Mouse (Mus musculus): ENCODE measurements around the gene Kcne1.

Kcne1 gene

GRCm38 (mm10) chr16:92359229-92359628, at the start of gene Kcne1:
Gene Kcne1, minus strand, starts transcription at chr16:92359468.
- no peak for DNase-seq (ENCODE audit: extremely low spot score)

- no peak for DNase-seq (ENCODE audit: extremely low spot score)
Observed at GRCm38 (mm10) chr16:92407883-92408282, 48.6 kb upstream of the Kcne1 start.

- DNase-seq (ENCODE audit: extremely low spot score) = no peak
Observed at GRCm38 (mm10) chr16:92404141-92404540, 44.9 kb upstream of the Kcne1 start.

- DNase-seq (ENCODE audit: extremely low spot score) = no peak
Observed at GRCm38 (mm10) chr16:92403069-92403468, 43.8 kb upstream of the Kcne1 start.

GRCm38 (mm10) chr16:92402216-92402615, 42.9 kb upstream of the Kcne1 start:
- no peak for DNase-seq (ENCODE audit: extremely low spot score)

- no peak for DNase-seq (ENCODE audit: extremely low spot score)
Observed at GRCm38 (mm10) chr16:92401206-92401605, 41.9 kb upstream of the Kcne1 start.

GRCm38 (mm10) chr16:92399490-92400458, 40.5 kb upstream of the Kcne1 start:
- DNase-seq (ENCODE audit: extremely low spot score) = peak; percentile 87

GRCm38 (mm10) chr16:92398574-92399118, 39.4 kb upstream of the Kcne1 start:
- DNase-seq (ENCODE audit: extremely low spot score) = peak; percentile 26

- DNase-seq (ENCODE audit: extremely low spot score) = no peak
Observed at GRCm38 (mm10) chr16:92397745-92398573, 38.7 kb upstream of the Kcne1 start.

GRCm38 (mm10) chr16:92393732-92394131, 34.5 kb upstream of the Kcne1 start:
- DNase-seq (ENCODE audit: extremely low spot score) = no peak

- no peak for DNase-seq (ENCODE audit: extremely low spot score)
Observed at GRCm38 (mm10) chr16:92387692-92388091, 28.4 kb upstream of the Kcne1 start.

GRCm38 (mm10) chr16:92385062-92385461, 25.8 kb upstream of the Kcne1 start:
- peak; percentile 57 for DNase-seq (ENCODE audit: extremely low spot score)

- no peak for DNase-seq (ENCODE audit: extremely low spot score)
Observed at GRCm38 (mm10) chr16:92383412-92383811, 24.1 kb upstream of the Kcne1 start.

GRCm38 (mm10) chr16:92382508-92382907, 23.2 kb upstream of the Kcne1 start:
- DNase-seq (ENCODE audit: extremely low spot score) = no peak

GRCm38 (mm10) chr16:92381092-92381491, 21.8 kb upstream of the Kcne1 start:
- DNase-seq (ENCODE audit: extremely low spot score) = no peak

- DNase-seq (ENCODE audit: extremely low spot score) = no peak
Observed at GRCm38 (mm10) chr16:92376976-92377375, 17.7 kb upstream of the Kcne1 start.

GRCm38 (mm10) chr16:92371623-92372022, 12.4 kb upstream of the Kcne1 start:
- no peak for DNase-seq (ENCODE audit: extremely low spot score)

- no peak for DNase-seq (ENCODE audit: extremely low spot score)
Observed at GRCm38 (mm10) chr16:92369260-92369659, 10.0 kb upstream of the Kcne1 start.

GRCm38 (mm10) chr16:92365477-92365876, 6.2 kb upstream of the Kcne1 start:
- DNase-seq (ENCODE audit: extremely low spot score) = no peak

GRCm38 (mm10) chr16:92360711-92361110, 1.4 kb upstream of the Kcne1 start:
- DNase-seq (ENCODE audit: extremely low spot score) = no peak

GRCm38 (mm10) chr16:92358734-92359133, 534 bp downstream of the Kcne1 start:
- no peak for DNase-seq (ENCODE audit: extremely low spot score)

GRCm38 (mm10) chr16:92357566-92357965, 1.7 kb downstream of the Kcne1 start:
- no peak for DNase-seq (ENCODE audit: extremely low spot score)

Data from embryo, embryonic 9.5 days (tissue).